ENCODE assay signal across 9 mouse cellular contexts in genomic region chr7:145198223-145198714, GRCm38 (mm10). TPM values are rescaled to one million over a fixed set of nuclear protein-coding genes. Genes with fewer than 3 reads are reported as not detected.
DNase-seq lines count a peak whose midpoint lies in the region; ATAC-seq lines count a peak whose summit lies in the region.
"Had no signal": no experiment of that assay in that cellular context is flagged by ENCODE, and none has a peak within 500 bp of the region (broad histone marks: within the 10 kb centered on the region; RNA-seq: fewer than 3 reads in every experiment).

No protein-coding gene starts in this region.

- no peak overlapping the region for H3K4me2 ChIP-seq in kidney, embryonic 16.5 days (replicated peaks; ENCODE audit: low read depth, low read length)

- H3K9me3 ChIP-seq in kidney, embryonic 16.5 days (ENCODE audit: low read length), result no peaks in the 10 kb centered on the region

- ATAC-seq in kidney, embryonic 16.5 days (ENCODE audit: low FRiP score, low TSS enrichment), result peak; percentile 47; the same call in 1 of the 2 replicates
- ATAC-seq in erythroid progenitor cell, adult 5-6 weeks (replicated peaks; ENCODE audit: low FRiP score, poor library complexity, severe bottlenecking), result no peak

- intact Hi-C loops in left cerebral cortex, postnatal 36 days (cut with DNase I), result no loop called here

- DNase-seq in kidney, postnatal 25 days, result no peak
- DNase-seq in adipocyte (ENCODE audit: low spot score), result peak; percentile 32
- DNase-seq in heart, adult 11 months, result peak; percentile 98
- DNase-seq in left cerebral cortex, postnatal 36 days (ENCODE audit: low spot score in 2 of 2), result peak; percentile 72 to 75
- DNase-seq in cerebellum, postnatal 14 days, result no peak
- DNase-seq in ovary, adult 18-20 months (ENCODE audit: low spot score), result no peak

- no peak overlapping the region for H3K27ac ChIP-seq in kidney, embryonic 16.5 days (ENCODE audit: low read length)

- H3K27me3 ChIP-seq in kidney, embryonic 16.5 days (ENCODE audit: insufficient read depth, low read length), result no peaks in the 10 kb centered on the region

- 61% methylated on average over 4 of the region's 4 CpGs for WGBS in kidney, embryonic 16.5 days

- no peak overlapping the region for H3K4me3 ChIP-seq in kidney, embryonic 16.5 days (ENCODE audit: low read length)

- 0 out of 2 replicates have a peak overlapping the region, but pooled peaks have one; percentile 20 for H3K9ac ChIP-seq in kidney, embryonic 16.5 days (replicated peaks; ENCODE audit: low read length)

- no peaks in the 10 kb centered on the region for H3K36me3 ChIP-seq in kidney, embryonic 16.5 days (ENCODE audit: insufficient read depth, low read length)

- peaks cover 28% of the 10 kb centered on the region for H3K4me1 ChIP-seq in kidney, embryonic 16.5 days (ENCODE audit: insufficient read depth, low read length)

RNA-seq across cellular contexts. Expression of gene 1810010D01Rik, which starts 9.7 kb away (rescaled TPM):
- 0.27 and 0.30 TPM in 2 replicates for polyA plus RNA-seq in kidney, embryonic 16.5 days (2015; fragmentation: Nextera tagmentation; extraction: Ambion mirVana)
- total RNA-seq in left cerebral cortex, postnatal 36 days (2021), result under 1 TPM in 1 of 2 experiments, not detected in 1; 0.63 TPM
- total RNA-seq in erythroid progenitor cell, adult 5-6 weeks (2015; ENCODE audit: low replicate concordance), result not detected in 2 replicates
- total RNA-seq in erythroid progenitor cell, adult 5-6 weeks (2017; ENCODE audit: low replicate concordance), result not detected in 2 replicates
- total RNA-seq: layer of hippocampus, postnatal 14 days had no signal

Comparison
In these comparisons a context has a peak if more than half of its experiments do, and no peak if none do; other contexts are left out.
1. DNase-seq: peak in adipocyte (single experiment), heart, adult 11 months (single experiment) and left cerebral cortex, postnatal 36 days (2 of 2); none in kidney, postnatal 25 days (0 of 2), cerebellum, postnatal 14 days (0 of 2) and ovary, adult 18-20 months (single experiment).